Mouse (Mus musculus): ENCODE measurements around the gene Slc9a1. TPM values are rescaled to one million over a fixed set of nuclear protein-coding genes. Genes with fewer than 3 reads are reported as not detected.

Gene Slc9a1
- polyA plus RNA-seq, 1 experiment from 2014 or later = 12.8 TPM

GRCm38 (mm10) chr4:133432560-133433171 lies 63.2 kb downstream of the Slc9a1 start:
- Histone ChIP-seq H3K27ac (ENCODE audit: low read length) (peak overlapping the region; percentile 65; the same call in 1 of the 2 replicates), H3K9ac (ENCODE audit: low read depth, low read length) (peak overlapping the region; percentile 27; the same call in 1 of the 2 replicates), H3K36me3 (ENCODE audit: control insufficient read depth, insufficient read depth, low read length) (no peaks in the 10 kb centered on the region), H3K4me3 (ENCODE audit: low read depth, low read length) (no peak overlapping the region; the same call in 1 of the 2 replicates), H3K4me2 (ENCODE audit: low read length) (peak overlapping the region; percentile 42), H3K27me3 (ENCODE audit: control insufficient read depth, insufficient read depth, low read depth, low read length) (no peaks in the 10 kb centered on the region), H3K4me1 (ENCODE audit: control insufficient read depth, insufficient read depth, low read length) (no peaks in the 10 kb centered on the region), H3K9me3 (replicated peaks; ENCODE audit: control insufficient read depth, low read length, poor library complexity, severe bottlenecking) (no peaks in the 10 kb centered on the region)
- peak; percentile 76; the same call in 1 of the 2 replicates for ATAC-seq
- 15% methylated on average over 17 of the region's 17 CpGs for WGBS

DNA sequence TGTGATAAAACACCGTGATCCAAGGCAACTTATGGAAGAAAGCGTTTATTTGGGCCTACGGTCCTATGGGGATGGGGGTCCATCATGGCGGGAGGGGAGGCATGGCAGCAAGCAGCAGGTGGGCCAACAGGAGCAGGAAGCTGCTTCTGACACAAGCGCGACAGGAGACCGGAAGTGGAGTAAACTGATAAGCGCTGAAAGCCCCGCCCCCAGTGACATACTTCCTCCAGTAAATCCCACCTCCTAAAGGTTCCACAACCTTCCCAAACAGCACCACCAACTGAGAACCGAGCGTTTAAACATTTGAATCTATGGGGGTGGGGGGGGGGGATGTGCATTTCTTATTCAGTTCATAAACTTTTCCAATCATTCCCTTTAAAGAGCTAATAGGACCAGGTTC lies 66.4 kb downstream of the Slc9a1 start:
- 94% methylated on average over 11 of the region's 11 CpGs for WGBS
- no peak overlapping the region for H3K4me3 ChIP-seq (ENCODE audit: low read depth, low read length)
- no peaks in the 10 kb centered on the region for H3K27me3 ChIP-seq (ENCODE audit: control insufficient read depth, insufficient read depth, low read depth, low read length)
- H3K9ac ChIP-seq (ENCODE audit: low read depth, low read length) = no peak overlapping the region
- no peaks in the 10 kb centered on the region for H3K9me3 ChIP-seq (replicated peaks; ENCODE audit: control insufficient read depth, low read length, poor library complexity, severe bottlenecking)
- H3K4me2 ChIP-seq (ENCODE audit: low read length) = no peak overlapping the region
- H3K36me3 ChIP-seq (ENCODE audit: control insufficient read depth, insufficient read depth, low read length) = no peaks in the 10 kb centered on the region
- ATAC-seq = no peak
- peaks cover 18% of the 10 kb centered on the region for H3K4me1 ChIP-seq (ENCODE audit: control insufficient read depth, insufficient read depth, low read length)
- no peak overlapping the region for H3K27ac ChIP-seq (ENCODE audit: low read length)

GRCm38 (mm10) chr4:133439460-133440376 lies 70.2 kb downstream of the Slc9a1 start:
- H3K9ac ChIP-seq (ENCODE audit: low read depth, low read length) = peak overlapping the region; percentile 48; the same call in 1 of the 2 replicates
- ATAC-seq = peak; percentile 92

GRCm38 (mm10) chr4:133440377-133440795 lies 70.9 kb downstream of the Slc9a1 start:
- ATAC-seq = peak; percentile 71
- 2% methylated on average over 6 of the region's 6 CpGs for WGBS
- Histone ChIP-seq H3K27ac (ENCODE audit: low read length) (peak overlapping the region; percentile 87), H3K9me3 (replicated peaks; ENCODE audit: control insufficient read depth, low read length, poor library complexity, severe bottlenecking) (no peaks in the 10 kb centered on the region), H3K36me3 (ENCODE audit: control insufficient read depth, insufficient read depth, low read length) (no peaks in the 10 kb centered on the region), H3K4me3 (ENCODE audit: low read depth, low read length) (0 out of 2 replicates have a peak overlapping the region, but pooled peaks have one; percentile 11), H3K9ac (ENCODE audit: low read depth, low read length) (peak overlapping the region; percentile 22; the same call in 1 of the 2 replicates), H3K27me3 (ENCODE audit: control insufficient read depth, insufficient read depth, low read depth, low read length) (no peaks in the 10 kb centered on the region), H3K4me1 (ENCODE audit: control insufficient read depth, insufficient read depth, low read length) (peaks cover 18% of the 10 kb centered on the region), H3K4me2 (ENCODE audit: low read length) (peak overlapping the region; percentile 46)

More at GRCm38 (mm10) chr4:133439460-133440376, 70.2 kb downstream of the Slc9a1 start:
- H3K4me1 ChIP-seq (ENCODE audit: control insufficient read depth, insufficient read depth, low read length) = peaks cover 18% of the 10 kb centered on the region
- H3K27me3 ChIP-seq (ENCODE audit: control insufficient read depth, insufficient read depth, low read depth, low read length) = no peaks in the 10 kb centered on the region
- WGBS = 7% methylated on average over 17 of the region's 17 CpGs
- 0 out of 2 replicates have a peak overlapping the region, but pooled peaks have one; percentile 11 for H3K4me3 ChIP-seq (ENCODE audit: low read depth, low read length)
- peak overlapping the region; percentile 87 for H3K27ac ChIP-seq (ENCODE audit: low read length)
- H3K36me3 ChIP-seq (ENCODE audit: control insufficient read depth, insufficient read depth, low read length) = no peaks in the 10 kb centered on the region
- peak overlapping the region; percentile 46 for H3K4me2 ChIP-seq (ENCODE audit: low read length)
- H3K9me3 ChIP-seq (replicated peaks; ENCODE audit: control insufficient read depth, low read length, poor library complexity, severe bottlenecking) = no peaks in the 10 kb centered on the region

GRCm38 (mm10) chr4:133442194-133442593 lies 72.7 kb downstream of the Slc9a1 start:
- Histone ChIP-seq H3K27me3 (ENCODE audit: control insufficient read depth, insufficient read depth, low read depth, low read length) (no peaks in the 10 kb centered on the region), H3K4me3 (ENCODE audit: low read depth, low read length) (no peak overlapping the region), H3K4me1 (ENCODE audit: control insufficient read depth, insufficient read depth, low read length) (peaks cover 18% of the 10 kb centered on the region), H3K36me3 (ENCODE audit: control insufficient read depth, insufficient read depth, low read length) (no peaks in the 10 kb centered on the region), H3K4me2 (ENCODE audit: low read length) (no peak overlapping the region), H3K9me3 (replicated peaks; ENCODE audit: control insufficient read depth, low read length, poor library complexity, severe bottlenecking) (no peaks in the 10 kb centered on the region), H3K9ac (ENCODE audit: low read depth, low read length) (no peak overlapping the region), H3K27ac (ENCODE audit: low read length) (no peak overlapping the region)
- 36% methylated on average over 3 of the region's 3 CpGs for WGBS
- ATAC-seq = no peak

- H3K9me3 ChIP-seq (replicated peaks; ENCODE audit: control insufficient read depth, low read length, poor library complexity, severe bottlenecking) = no peaks in the 10 kb centered on the region
- H3K4me2 ChIP-seq (ENCODE audit: low read length) = no peak overlapping the region
- no peaks in the 10 kb centered on the region for H3K27me3 ChIP-seq (ENCODE audit: control insufficient read depth, insufficient read depth, low read depth, low read length)
- H3K4me3 ChIP-seq (ENCODE audit: low read depth, low read length) = no peak overlapping the region
- no peak overlapping the region for H3K9ac ChIP-seq (ENCODE audit: low read depth, low read length)
- no peak; the same call in 1 of the 2 replicates for ATAC-seq
- H3K4me1 ChIP-seq (ENCODE audit: control insufficient read depth, insufficient read depth, low read length) = peaks cover 18% of the 10 kb centered on the region
- WGBS = 48% methylated on average over 5 of the region's 5 CpGs
- H3K27ac ChIP-seq (ENCODE audit: low read length) = peak overlapping the region; percentile 29; the same call in 1 of the 2 replicates
- no peaks in the 10 kb centered on the region for H3K36me3 ChIP-seq (ENCODE audit: control insufficient read depth, insufficient read depth, low read length)
Measured at GRCm38 (mm10) chr4:133443085-133443484, 73.6 kb downstream of the Slc9a1 start.

DNA sequence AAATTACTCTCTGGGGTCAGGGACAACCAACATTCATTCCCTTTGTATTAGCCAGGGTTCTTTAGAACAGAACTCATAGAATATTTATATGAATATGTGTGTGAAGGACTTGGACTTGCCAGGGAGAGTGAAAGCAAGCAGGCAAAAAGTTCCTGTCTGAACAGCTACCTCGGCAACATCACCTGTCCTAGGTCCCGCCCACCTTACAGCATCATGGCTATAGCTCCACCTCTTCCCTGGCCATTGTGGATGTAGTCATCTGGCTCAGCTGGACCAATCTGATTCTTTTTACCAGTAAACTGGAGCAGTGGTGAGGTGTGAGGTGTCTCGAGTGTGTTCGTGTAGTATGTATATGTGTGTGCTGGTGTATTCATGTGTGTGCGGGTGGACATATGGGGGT lies 76.2 kb downstream of the Slc9a1 start:
- H3K9me3 ChIP-seq (replicated peaks; ENCODE audit: control insufficient read depth, low read length, poor library complexity, severe bottlenecking) = no peaks in the 10 kb centered on the region
- ATAC-seq = no peak
- no peak overlapping the region for H3K4me2 ChIP-seq (ENCODE audit: low read length)
- H3K4me3 ChIP-seq (ENCODE audit: low read depth, low read length) = no peak overlapping the region
- no peaks in the 10 kb centered on the region; the same call in 1 of the 2 replicates for H3K4me1 ChIP-seq (ENCODE audit: control insufficient read depth, insufficient read depth, low read length)
- H3K9ac ChIP-seq (ENCODE audit: low read depth, low read length) = no peak overlapping the region
- 92% methylated on average over 5 of the region's 5 CpGs for WGBS
- H3K27ac ChIP-seq (ENCODE audit: low read length) = no peak overlapping the region
- no peaks in the 10 kb centered on the region for H3K36me3 ChIP-seq (ENCODE audit: control insufficient read depth, insufficient read depth, low read length)
- no peaks in the 10 kb centered on the region for H3K27me3 ChIP-seq (ENCODE audit: control insufficient read depth, insufficient read depth, low read depth, low read length)

GRCm38 (mm10) chr4:133447366-133447765 lies 77.9 kb downstream of the Slc9a1 start:
- no peaks in the 10 kb centered on the region for H3K36me3 ChIP-seq (ENCODE audit: control insufficient read depth, insufficient read depth, low read length)
- no peaks in the 10 kb centered on the region for H3K4me1 ChIP-seq (ENCODE audit: control insufficient read depth, insufficient read depth, low read length)

More at GRCm38 (mm10) chr4:133447366-133447765, 77.9 kb downstream of the Slc9a1 start:
- no peak for ATAC-seq
- Histone ChIP-seq H3K4me2 (ENCODE audit: low read length) (no peak overlapping the region), H3K27ac (ENCODE audit: low read length) (no peak overlapping the region), H3K27me3 (ENCODE audit: control insufficient read depth, insufficient read depth, low read depth, low read length) (no peaks in the 10 kb centered on the region), H3K4me3 (ENCODE audit: low read depth, low read length) (no peak overlapping the region), H3K9me3 (replicated peaks; ENCODE audit: control insufficient read depth, low read length, poor library complexity, severe bottlenecking) (no peaks in the 10 kb centered on the region), H3K9ac (ENCODE audit: low read depth, low read length) (no peak overlapping the region)
- 64% methylated on average over 5 of the region's 5 CpGs for WGBS

Data from midbrain, embryonic 16.5 days (tissue).